Mouse (Mus musculus): Measurements from ENCODE around the gene Nt5c2. TPM values are rescaled to one million over a fixed set of nuclear protein-coding genes. Genes with fewer than 3 reads are reported as not detected.

Nt5c2 gene
- total RNA-seq, 2 experiments from 2014 or later: 68.8 to 69.3 TPM

DNA sequence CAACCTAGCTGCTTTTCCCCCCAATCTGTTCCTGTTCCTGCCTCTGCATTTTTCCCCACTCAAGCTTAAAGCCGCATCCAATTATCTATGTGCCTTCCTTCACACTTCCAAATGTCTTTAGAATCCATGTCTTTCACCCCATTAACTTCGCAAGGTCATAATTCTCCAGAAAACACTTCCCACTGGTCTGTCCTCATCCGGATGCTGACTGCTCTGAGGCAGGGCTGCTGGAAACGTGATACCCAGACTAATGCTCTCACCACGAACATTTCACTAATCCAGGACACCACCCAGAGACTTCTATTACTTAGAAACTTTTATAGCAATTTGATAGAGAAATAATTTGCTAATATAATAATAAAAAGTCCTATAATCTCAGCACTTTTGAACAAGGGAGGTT, 84.9 kb downstream of the Nt5c2 start:
- no peak for DNase-seq (ENCODE audit: low spot score in 2 of 2)

DNA sequence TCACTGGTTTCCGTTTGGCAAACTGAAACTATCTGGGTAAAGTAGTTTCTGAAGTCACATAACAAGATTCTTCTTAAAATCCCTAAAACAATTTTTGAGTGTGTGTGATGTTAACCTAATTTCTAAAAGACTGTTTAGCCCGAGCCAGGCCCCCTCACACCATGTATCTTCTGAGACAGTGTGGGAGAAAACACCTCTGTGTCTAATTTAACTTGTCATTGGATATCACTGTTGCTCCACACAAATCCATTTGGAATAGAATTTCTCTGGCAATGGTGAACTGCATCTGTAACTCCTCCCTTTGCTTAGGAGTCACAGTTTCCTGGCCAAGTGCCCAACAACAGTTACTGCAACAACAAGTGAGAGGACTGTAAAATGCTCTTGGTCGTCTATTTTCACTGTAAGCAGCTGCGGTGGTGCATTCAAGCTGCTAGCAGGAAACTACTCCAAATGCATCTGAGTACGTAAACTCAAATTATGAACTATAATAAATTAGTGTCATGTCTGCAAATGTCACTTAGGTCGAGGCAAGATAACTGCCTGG, 85.8 kb downstream of the Nt5c2 start:
- DNase-seq (ENCODE audit: low spot score in 2 of 2): peak in 1 of 2 experiments; percentile 59

DNA sequence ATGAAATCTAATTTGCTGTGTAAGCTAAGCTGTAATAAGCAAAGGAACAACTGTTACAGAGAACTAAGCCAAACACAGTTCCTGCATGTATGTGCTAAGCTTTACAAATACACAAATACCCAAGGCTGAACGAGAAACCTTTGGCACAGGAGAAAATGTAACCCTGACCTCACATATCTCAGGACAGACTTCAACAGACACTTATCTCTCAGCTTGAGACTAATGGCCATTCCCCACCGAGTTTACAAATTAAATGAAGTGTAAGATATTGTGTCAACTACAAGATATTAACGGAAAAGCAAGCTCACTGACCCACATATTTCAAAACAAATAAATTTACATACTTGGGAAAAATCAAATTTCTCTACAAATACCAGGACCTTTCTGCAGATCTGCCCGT, 86.8 kb downstream of the Nt5c2 start:
- DNase-seq (ENCODE audit: low spot score in 2 of 2): no peak

DNA sequence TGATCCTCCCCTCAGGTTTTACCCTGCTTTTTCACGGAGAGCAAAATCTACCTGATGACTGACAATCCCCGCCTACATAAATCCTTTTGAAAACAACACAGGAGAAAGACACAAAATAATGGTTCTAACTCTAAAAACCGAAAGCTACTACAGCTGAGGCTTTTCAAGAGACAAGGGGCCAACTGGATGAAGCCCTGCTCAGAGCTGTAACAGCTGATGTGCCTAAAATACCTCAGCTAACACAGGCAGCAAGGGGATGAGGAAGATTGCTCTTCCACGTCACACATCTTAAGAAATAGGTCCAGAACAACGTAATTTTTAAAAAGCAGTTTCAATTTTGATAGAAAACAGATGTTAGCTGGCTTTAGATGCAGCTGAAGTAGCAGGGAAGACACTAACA, 88.0 kb downstream of the Nt5c2 start:
- DNase-seq (ENCODE audit: low spot score in 2 of 2): no peak

DNA sequence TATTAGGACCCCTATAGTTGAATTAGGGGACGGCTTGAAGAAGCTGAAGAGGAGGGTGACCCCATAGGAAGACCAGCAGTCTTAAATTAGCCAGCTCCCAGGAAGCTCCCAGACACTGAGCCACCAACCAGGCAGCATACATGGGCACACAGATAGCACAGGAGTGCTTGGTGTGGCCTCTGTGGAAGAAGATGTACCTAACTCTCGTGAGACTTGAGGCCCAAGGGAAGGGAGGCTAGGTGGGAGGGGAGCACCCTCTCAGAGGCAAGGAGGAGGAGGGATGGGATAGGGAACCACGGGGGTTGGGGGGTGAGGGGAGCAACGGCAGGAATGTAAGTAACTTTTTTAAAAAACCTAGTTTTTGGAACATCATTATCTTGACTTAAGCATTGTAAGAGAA, 88.6 kb downstream of the Nt5c2 start:
- no peak for DNase-seq (ENCODE audit: low spot score in 2 of 2)

DNA sequence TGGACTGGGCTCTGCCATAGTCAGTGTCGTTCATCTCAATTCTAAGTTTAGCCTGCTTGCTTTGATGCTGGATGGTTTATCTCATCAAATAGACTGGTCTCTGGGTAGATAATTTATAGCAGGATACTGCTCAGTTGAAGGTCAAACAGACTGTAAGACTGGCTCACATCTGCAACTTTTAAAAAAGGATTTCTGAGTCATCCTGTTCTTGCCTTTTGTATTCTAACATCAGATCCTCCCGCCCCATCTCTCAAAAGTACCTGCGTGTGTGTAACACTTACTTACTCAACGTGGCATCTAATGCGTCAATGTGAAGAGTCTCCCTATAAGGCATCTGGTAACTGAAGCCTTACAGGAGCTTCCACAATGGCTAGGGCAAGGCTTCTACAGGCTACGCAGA, 94.4 kb downstream of the Nt5c2 start:
- DNase-seq (ENCODE audit: low spot score in 2 of 2): no peak

DNA sequence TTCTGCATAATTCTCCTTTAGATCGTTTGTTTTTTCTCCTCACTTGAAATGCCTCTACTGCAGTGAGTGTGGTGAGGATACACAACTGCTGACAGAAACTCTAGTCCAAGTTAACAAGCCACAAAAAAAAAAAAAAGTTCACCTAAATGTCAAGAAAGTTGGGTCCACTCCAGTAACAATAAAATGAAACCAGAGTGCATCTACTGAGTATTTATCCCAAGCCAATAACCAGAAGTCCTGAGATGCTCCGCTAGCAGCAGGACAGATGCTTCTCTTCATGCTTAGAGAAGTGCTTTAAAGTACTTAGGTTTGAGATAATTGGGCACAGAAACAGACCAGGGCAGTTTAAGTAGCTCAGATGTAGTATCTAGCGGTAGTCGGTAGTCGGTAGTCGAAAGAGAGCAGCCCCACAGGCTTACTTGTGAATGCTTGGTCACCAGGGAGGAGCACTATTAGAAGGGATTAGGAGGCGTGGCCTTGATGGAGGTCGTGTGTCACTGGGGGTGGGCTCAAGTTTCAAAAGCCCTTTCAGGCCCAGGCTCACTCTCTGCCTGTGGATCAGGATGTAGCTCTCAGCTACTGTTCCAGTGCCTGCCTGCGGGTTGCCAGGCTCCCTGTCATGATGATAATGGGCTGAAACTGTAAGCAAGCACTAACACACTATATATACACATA, 99.4 kb downstream of the Nt5c2 start:
- no peak for DNase-seq (ENCODE audit: low spot score in 2 of 2)

DNA sequence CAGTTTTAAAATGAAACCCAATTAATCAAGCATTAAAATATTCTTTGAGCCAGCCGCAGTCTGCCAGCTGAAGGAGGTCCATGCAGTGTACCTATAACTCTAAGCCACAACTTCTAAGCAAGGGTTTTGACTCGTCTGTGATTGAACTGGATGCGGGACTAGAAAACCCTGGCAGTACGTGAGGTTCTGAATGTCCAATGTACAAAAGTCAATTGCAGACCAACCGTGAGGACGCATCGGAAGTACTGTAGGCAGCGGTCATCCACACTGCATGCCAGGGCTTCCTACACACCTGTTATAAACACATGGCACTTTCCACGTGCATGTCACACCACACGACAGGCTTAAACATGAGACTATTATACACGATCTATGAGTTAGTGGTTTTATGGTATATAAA, 101.3 kb downstream of the Nt5c2 start:
- no peak for DNase-seq (ENCODE audit: low spot score in 2 of 2)

DNA sequence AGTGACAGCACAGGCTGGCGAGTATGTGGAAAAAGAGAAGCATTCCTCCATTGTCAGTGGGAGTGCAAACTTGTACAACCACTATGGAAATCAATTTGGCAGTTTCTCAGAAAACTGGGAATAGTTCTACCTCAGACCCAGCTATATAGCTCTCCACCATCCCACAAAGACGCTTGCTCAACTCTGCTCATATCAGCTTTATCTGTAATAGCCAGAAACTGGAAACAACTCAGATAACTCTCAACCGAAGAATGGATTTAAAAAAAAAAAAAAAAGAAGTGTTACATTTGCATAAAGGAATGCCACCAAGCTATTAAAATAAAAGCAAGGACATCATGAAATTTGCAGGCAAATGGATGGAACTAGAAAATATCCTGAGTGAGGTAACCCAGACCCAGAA, 103.5 kb downstream of the Nt5c2 start:
- no peak for DNase-seq (ENCODE audit: low spot score in 2 of 2)

DNA sequence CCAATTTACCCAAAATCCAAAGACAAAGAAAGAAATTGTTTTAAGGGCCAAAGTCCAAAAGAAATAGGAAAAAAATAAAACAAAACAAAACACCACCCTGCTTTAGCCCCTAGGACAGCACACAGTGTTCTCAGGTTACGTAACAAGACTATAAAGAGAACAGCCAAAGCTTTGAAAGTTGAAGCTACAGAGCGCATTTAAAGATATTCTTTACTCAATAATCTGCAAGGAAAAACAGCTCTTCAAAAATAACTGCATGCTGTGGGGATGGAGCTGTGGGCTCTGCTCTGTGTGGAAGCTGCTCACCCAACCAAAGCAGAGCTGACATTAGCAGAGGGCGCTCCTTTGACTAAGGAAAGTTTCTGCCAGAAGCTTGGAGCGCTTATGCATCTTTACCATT, 106.0 kb downstream of the Nt5c2 start:
- peak in 1 of 2 experiments; percentile 71 for DNase-seq (ENCODE audit: low spot score in 2 of 2)

DNA sequence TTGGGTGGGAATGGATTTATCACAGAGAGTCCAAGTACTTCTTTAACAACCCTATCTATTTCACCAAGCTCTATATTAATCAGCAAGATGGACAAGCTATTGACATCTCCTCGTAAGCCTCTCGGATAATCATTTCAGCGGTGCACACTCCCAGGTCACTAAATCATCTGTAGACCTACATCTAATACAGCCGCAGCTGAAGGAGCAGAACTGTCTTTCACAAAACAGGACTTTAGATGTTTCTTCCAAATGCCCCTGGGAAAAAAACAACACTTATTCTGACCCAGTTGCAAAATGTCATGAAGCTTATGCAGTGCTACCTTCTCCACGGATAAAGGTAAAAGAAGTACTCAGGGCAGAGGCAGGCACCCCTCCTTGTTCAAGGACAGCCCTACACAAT, 106.7 kb downstream of the Nt5c2 start:
- no peak for DNase-seq (ENCODE audit: low spot score in 2 of 2)

DNA sequence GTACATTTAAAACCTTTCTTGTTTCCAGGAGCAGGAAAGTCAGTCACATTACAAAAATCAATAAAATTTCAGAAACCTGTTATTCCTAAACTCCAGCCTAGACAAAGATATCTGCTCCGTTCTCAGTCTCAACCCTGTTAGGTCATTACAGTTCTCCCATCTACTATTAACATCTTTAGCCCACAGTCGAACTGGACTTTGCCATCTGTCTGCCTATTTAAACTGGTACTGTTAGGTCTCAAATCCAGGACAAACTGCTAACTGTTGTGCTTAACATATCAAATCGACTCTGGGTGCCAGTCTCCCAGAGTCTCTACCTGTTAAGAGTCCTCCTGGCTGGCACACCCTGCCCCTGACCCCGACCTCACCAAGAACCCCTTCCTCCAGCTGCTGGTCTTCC, 109.0 kb downstream of the Nt5c2 start:
- no peak for DNase-seq (ENCODE audit: low spot score in 2 of 2)

DNA sequence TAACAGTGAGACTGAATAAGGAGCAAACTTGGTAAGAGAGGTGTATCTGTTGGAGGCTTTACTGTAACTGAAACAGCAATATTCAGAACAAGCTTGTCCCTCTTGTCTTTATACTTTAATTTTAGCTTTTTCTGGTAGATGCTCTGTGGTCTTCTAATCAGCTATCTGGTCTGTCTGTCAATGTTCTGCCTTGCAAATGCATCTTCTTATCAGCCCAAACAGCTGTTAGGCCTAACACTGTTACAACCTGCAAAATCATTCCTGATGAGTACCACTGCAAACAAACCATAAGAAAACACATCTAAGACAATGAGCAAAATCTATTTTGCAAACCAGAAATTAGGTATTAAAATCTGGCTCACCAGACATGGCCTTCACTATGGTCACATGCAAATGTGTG, 109.6 kb downstream of the Nt5c2 start:
- no peak for DNase-seq (ENCODE audit: low spot score in 2 of 2)

DNA sequence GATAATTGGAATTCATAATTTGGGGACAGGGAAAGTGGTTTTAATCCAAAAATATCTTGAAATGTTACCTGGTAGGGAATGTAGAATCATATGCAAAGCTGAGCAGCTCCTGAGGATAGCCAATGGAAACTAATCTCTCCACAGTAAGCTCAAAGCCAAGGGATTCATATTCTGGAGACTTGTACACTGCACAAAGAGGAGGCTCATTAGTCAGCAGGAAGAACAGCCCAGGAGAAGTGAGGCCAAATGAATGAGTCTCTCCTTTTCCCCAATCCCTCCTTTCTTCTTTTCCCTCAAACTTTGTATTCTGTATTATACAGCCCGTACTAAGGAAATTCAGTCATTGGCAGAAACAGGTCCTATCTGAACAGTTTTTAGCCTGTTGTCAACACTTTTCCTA, 110.0 kb downstream of the Nt5c2 start:
- no peak for DNase-seq (ENCODE audit: low spot score in 2 of 2)

DNA sequence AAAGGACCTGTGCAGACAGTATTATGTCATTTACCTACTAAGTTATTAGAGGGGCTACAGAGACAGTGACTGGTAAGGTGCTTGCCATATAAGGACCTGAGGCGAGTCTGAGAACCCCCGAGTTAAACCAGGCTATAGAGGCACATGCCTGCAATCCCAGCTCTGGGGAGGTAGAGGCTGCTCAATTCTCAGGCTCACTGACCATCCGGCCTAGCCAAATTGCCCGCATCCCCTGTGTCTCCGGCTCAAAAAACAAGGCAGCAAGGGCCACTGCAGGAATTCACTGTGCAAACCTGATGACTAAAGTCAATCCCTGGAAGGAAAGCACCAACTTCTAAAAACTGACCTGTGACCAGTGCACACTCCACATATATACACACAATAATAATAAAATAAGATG, 111.6 kb downstream of the Nt5c2 start:
- no peak for DNase-seq (ENCODE audit: low spot score in 2 of 2)

DNA sequence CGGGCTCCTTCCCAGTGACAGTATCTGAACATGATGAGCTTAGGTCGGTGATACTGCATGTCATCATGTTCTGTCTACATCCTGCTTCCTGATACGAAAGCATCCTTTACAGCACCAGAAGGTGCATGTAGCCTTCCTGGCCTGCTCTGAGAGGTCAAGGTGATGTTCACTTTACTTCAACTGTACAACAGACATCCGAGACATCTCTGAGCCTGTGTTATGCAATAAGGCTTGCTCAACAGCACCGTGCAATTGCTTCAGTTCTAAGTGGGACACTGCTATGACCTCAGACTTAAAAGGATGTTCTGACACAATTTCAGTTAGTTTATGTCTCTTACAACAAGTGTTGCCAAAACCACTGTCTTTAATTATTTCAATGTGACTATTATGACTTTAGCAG, 113.6 kb downstream of the Nt5c2 start:
- DNase-seq (ENCODE audit: low spot score in 2 of 2): no peak

DNA sequence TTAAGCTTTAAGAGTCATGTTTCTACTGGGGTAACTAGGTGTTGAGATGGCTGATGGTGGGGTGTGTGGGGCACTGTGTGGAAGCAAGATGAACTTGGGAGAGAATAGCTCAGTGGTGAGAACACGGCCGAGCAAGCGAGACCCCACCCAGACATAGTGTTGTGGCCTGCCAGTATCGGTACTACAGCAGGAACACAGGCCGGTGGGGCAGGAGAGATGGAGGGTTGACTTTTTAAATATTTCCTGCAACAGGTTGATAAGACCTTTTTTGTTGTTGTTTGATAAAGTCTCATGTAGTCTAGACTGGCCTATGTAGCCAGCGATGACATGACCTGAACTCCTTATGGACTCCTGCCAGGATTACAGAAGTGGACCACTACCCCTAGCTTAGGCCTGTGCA, 114.2 kb downstream of the Nt5c2 start:
- DNase-seq (ENCODE audit: low spot score in 2 of 2): no peak

DNA sequence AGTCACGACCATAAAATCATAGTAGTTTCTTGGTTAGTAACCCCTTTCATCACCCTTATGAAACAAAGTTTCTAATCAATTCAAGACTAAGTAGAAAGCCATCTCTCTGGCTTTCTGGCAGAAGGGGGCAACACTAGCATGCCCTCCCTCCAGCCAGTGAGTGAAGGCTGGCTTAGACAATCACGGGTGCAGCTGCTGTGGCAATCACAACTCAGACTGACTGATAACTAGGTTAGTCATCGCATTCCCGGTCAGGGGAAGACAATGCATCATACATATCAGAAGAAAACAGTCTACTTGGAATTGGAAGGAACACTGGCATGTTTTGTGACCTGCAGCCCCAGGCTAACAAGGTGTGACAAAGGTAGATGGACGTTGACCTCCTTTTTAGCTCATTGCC, 115.1 kb downstream of the Nt5c2 start:
- DNase-seq (ENCODE audit: low spot score in 2 of 2): no peak

DNA sequence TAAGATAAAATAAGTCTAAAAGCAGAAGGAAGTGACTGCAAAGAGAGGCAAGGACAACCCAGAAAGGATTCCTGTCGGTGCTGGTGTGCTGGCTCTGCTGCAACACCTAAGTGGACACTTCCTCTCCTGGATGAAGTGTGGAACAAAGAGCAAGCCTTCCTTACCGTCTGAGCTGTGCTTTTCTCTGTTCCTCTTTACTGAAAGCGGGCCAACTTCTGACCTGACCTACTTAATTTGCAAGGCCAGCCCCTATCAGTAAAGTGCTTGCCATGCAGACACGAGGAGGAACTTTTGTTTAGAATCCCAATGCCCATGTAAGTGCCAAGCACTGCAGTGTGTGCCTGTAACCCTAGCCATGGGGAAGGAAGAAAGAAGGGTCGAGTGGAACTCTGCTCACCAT, 115.6 kb downstream of the Nt5c2 start:
- no peak for DNase-seq (ENCODE audit: low spot score in 2 of 2)

DNA sequence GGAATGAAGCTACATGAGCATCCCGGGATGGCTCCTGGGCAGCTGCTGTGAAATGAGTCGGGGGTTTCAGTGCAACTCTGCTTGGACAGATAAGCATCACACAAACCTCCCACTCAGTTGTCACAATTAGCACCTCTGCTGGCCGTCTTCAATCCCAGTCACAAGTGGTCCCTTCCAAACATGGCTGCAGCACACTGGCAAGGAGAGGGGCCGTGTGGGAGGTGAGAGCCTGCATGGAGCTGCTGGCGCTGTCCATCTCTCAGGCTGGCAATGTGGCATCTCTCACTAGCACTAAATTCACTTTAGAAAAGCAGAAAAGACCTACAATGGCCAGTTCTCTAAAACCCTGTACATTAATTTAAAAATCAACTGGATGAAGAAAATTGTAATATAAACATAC, 116.7 kb downstream of the Nt5c2 start:
- no peak for DNase-seq (ENCODE audit: low spot score in 2 of 2)

DNA sequence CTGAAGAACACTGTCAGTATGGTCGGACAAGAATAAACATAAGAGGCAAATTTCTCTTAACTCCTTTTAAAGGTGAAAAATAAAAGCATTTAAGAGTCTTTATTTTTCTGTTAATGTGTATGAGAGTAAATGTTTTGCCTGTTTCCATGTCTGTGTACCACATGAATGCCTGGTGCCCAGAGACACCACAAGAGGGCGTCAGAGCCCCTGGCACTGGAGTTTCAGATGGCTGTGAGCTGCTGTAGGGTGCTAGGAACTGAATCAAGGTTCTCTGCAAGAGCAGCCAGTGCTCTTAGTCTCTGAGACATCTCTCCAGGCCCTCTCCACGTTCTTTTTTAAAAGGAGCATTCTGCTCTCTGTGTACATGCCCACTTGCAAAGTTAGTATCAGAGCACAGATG, 117.8 kb downstream of the Nt5c2 start:
- DNase-seq (ENCODE audit: low spot score in 2 of 2): no peak

DNA sequence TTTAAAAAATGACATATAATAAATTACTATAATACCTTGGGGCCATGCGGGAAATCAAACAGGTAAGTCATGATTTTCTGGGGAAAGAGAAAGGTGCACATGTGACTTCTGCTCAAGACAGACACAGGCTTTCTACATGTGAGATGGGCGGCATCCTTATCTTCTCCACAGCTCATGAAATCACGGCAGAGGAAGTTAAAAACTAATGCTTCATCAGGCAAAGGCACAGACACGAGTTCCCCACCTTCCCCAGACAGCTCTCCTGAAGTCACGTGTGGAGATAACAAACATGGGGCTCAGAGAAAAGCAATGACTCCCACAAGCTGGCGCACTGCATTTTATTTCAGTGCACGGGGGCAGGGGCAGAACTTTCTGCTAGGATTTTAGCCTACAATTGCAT, 121.5 kb downstream of the Nt5c2 start:
- DNase-seq (ENCODE audit: low spot score in 2 of 2): no peak

DNA sequence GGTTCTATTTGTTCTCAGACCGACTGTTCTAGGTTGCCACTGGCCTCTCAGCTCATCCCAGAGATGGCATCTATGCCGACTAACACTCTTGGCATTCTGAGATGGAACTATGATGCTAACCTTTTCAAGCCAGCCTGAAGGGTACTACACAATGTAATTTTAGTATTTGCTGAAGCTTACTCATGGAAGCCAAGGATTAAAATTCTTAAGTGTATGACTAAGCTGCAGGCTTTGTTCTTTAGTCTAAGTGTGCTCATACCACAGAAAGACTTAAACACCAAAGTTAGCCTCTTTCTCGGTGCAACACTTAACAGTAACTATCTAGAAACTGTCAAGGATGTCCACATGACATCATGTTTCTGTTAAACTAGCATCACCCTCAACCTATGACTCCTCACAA, 122.1 kb downstream of the Nt5c2 start:
- DNase-seq (ENCODE audit: low spot score in 2 of 2): no peak

DNA sequence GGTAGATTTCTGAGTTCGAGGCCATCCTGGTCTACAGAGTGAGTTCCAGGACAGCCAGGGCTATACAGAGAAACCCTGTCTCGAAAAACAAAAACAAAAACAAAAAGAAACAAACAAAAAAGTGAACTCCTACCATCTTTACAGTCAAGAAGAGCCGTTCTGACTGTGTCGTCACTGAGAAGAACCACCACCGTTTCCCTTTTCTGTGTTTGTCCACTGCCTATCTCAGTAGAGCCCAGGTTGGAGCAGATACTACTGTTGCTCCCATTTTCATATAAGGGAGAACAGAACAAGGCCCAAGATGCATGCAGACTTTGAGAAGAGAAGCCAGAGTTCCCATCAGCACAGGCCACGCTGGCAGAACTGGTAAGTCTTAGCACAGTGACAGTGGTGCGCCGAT, 124.3 kb downstream of the Nt5c2 start:
- DNase-seq (ENCODE audit: low spot score in 2 of 2): no peak

All from layer of hippocampus, postnatal 14 days (tissue).